Mouse (Mus musculus) adrenal gland, postnatal 4 days (tissue): ENCODE results near the gene Wdtc1. TPM values are rescaled to one million over a fixed set of nuclear protein-coding genes. Genes with fewer than 3 reads are reported as not detected.

Source experiments
- DNase-seq, 2 experiments: peaks; one replicate each; pipeline ENCODE4 v3.0.0; 2021 to 2022; ENCODE audit warnings: low spot score in 2 of 2, mixed read lengths in 2 of 2
- total RNA-seq, 2 experiments: library from RNA; stranded (reverse); gene quantifications; 2 replicates each; pipeline ENCODE4 v1.2.3; 2021

Wdtc1 gene
- total RNA-seq, 2 experiments from 2014 or later: 36.3 to 39.9 TPM

- DNase-seq: no peak
Measured at GRCm38 (mm10) chr4:133333306-133333705, 20.0 kb downstream of the Wdtc1 start.

DNA sequence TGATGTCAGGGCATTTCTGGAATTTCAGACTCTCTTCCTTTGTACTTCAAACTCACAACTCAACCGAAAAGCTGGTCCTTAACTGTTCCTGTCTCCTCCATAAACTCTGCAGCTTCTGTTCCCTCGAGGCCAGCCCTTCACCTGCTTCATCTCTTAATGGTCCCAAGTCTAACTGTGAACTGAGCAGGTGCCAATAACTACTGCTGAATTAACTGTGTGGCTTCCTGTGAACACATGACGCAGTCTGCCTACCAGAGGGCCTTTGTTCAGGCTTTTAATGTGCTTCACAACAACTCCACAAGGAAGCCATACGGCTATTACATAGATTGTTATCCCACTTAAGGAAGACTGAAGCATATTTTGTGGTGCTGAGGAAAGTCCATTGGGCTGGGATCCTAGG, 23.0 kb downstream of the Wdtc1 start:
- no peak for DNase-seq

- no peak for DNase-seq
Measured at GRCm38 (mm10) chr4:133328129-133328528, 25.2 kb downstream of the Wdtc1 start.

DNA sequence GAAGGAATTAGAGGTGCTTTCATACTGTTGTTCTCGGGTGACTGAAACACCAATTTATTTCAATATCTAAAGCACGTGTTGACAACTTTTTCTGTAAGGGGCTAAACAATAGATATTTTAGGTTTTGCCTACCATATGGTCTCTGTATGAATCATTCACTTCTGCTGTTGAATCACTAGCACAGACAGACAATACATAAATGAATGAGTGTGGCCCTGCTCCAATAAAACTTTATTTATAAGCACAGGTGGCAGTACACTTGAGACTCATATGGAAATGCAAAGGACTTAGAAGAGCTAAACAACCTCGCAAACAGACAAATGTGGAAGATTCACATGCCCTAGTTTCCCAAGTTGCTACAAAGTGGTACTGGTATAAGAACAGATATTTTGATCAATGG, 33.6 kb downstream of the Wdtc1 start:
- no peak for DNase-seq

DNA sequence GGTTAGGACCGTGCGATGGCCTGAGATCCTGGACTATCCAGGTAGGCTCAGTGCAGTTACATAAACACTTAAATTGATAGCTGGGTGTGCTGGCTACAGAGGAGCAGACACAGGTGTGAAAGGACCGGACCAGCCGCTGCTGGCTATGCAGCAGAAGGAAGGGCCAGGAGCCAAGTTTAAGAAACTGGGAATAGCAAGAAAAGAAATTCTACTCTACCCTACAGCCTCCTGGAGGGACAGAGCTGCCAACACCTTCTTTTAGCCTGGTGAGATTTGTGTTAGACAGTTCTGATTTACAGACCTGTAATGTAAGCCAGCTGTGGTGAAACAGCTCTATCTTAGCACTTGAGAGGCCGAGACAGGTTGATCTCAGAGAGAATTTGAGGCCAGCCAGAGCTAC, 37.3 kb downstream of the Wdtc1 start:
- no peak for DNase-seq

DNA sequence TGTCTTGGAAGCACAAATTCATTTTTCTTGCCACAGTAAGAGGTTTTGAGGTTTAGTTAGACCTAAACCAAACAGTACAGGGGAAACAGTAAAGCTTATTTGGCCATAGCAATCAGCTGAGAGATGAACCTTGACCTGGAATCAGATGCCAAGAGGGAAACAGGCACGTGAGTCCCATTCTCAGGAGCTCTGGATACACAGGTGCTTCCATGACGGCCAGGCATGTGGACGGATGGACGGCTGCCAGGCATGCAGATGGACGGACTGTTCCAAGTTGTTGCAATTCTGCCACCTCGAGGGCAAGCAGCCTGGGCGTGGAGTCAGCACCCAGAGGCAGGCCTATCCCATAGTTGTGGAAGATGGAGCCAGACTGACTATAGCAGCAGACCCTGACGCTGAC, 38.4 kb downstream of the Wdtc1 start:
- no peak for DNase-seq

- DNase-seq: peak; percentile 79 to 84
Measured at GRCm38 (mm10) chr4:133309948-133310347, 43.3 kb downstream of the Wdtc1 start.

DNA sequence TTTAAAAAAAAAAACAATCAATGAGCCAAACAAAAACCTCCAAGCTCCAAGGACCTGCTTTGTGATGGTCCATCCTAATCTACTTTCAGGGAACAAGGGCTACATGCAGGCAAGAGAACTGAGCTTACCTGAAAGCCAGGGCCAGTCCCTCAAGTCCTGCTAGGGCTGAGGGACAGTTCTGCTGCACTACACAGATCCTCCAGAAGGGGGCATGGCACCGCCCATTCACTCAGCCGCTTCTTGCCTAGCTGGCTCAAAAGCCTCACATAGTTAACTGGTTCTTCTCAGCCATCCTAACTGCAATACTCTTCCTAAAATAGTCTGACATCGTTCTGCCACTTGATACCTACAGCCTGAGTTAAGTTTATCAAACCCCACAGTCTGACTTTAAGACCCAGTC, 46.0 kb downstream of the Wdtc1 start:
- DNase-seq: no peak

GRCm38 (mm10) chr4:133305825-133306224, 47.5 kb downstream of the Wdtc1 start:
- no peak for DNase-seq

GRCm38 (mm10) chr4:133304770-133305169, 48.5 kb downstream of the Wdtc1 start:
- no peak for DNase-seq

GRCm38 (mm10) chr4:133302668-133303067, 50.6 kb downstream of the Wdtc1 start:
- no peak for DNase-seq

GRCm38 (mm10) chr4:133301802-133302201, 51.5 kb downstream of the Wdtc1 start:
- DNase-seq: peak; percentile 46 to 52

- no peak for DNase-seq
Measured at GRCm38 (mm10) chr4:133300421-133300820, 52.9 kb downstream of the Wdtc1 start.

GRCm38 (mm10) chr4:133299701-133300100, 53.6 kb downstream of the Wdtc1 start:
- DNase-seq: no peak

DNA sequence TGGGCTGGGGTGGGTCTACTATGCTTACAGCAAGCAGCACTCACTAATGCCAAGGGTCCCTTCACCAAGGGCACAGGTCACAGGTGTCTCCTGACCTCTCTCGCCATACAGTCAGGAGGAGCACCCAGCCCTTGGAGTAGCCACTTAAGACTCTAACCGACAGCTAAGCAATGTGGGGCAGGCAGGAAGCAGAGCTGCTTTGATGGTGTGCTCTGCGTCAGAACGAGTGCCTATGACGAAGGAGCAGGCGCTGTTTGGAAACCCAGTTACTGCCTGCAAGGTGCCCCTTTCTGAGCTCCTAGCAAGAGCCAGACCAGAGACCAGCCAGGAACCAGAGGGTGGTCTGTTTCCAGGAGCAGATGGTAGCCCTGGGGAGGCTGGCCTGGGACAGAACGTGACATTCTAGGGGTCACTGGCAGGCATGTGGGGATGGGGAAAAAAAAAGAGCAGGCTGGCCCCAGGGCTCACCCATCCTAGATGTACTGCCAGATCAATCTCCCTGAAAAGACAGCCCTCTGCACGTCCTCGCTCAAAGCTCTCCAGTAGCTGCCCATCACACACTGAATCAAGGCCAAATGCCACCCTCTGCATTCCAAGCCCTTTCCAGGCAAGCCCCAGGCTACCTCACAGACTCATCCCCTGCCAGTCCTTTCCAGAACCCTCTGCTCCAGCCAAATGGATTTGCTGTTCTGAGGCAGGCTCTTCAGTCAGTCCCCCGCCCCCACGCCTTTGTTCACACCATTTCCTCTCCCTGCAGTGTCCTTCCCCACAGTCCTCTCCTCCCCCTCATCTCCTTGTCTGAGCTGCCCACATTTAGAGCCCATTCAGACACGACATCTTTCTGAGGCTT, 54.5 kb downstream of the Wdtc1 start:
- no peak for DNase-seq

- peak; percentile 48 to 60 for DNase-seq
Measured at GRCm38 (mm10) chr4:133297801-133298238, 55.5 kb downstream of the Wdtc1 start.

- no peak for DNase-seq
Measured at GRCm38 (mm10) chr4:133297360-133297759, 55.9 kb downstream of the Wdtc1 start.

GRCm38 (mm10) chr4:133294084-133294483, 59.2 kb downstream of the Wdtc1 start:
- DNase-seq: no peak

DNA sequence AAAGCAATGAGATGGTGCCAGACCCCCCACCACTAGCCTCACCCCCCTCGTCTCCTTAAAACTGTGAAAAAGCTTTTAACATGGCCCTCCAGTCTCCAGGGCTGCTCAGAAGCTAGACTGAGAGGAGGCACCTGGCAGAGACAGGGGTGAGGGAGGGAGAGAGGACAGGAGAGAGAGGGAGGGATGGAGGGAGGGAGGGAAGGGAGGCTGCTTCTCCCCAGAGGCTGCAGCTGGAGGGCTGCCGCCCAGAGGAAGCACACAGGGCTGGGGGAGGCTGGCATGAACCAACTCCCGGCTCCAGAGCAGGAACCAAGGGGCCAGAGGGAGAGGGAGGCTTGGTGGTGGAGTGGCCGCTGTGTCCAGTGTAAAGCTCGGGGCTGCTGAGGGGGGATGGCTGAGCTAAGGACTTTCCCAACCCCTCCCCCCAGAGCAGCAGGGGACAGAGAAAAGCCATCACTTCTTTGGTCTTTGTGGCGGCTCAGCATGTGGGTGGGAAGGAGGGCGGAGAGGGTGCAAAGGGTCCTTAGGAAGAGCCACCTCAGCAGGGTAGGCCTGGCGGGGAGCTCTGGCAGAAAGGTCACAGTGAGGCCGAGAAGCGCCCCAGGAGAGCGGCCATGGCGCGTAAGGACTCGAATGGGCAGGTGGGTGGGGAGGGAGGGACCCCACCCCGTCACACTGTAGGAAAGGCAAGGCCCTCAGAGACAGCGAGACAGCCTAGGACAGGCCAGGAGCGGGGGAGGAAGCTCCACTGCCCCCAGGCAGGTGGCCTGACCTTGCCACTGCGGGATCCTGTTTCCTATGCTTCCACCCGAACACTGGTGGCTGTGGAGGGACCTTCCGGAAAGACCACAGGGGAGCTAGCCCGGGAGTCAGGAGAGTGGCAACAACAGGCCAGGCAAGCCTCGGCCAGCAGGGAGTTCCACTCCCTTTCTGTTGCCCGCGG, 60.1 kb downstream of the Wdtc1 start:
- no peak for DNase-seq

DNA sequence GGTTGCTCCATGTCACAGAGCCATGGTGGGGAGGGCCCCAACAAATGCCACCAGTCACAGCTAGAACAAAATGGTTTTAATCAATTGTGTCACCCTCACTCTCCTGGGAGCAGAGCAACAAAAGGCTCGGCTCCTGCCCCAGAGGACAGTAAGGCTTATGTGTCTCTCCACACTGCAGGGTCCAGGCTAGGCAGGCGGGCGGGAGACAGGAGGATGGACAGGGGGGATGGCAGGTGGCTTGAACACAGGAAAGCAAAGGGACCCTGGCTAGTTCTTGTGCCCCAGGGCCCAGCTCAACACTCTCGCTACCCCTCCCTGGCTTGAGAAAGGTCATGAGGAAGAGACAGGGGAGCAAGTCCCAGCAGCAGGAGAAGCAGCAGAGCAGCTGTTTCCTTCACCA, 60.9 kb downstream of the Wdtc1 start:
- DNase-seq: no peak

DNA sequence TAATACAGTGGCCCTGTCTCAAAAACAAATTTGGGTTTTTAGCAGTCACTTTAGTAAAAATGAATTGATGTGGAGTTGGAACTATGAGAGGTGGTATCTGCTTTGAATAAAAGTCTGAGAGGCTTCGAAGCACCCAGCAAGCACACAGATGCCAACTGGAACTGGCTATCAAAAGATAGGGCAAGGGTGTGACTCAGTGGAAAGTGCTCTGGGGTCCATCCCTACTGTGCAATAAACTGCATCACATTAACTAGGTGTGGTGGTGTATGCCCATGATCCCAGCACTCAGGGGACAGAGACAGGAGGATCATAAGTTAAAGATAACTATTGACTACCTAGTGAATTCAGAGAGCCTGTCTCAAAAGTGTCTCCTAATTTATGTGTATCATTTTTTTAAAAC, 62.0 kb downstream of the Wdtc1 start:
- no peak for DNase-seq

GRCm38 (mm10) chr4:133286476-133287077, 66.7 kb downstream of the Wdtc1 start:
- no peak for DNase-seq
